Mouse (Mus musculus) left cerebral cortex, postnatal 14 days (tissue): ENCODE results near the gene Gm8024. TPM values are rescaled to one million over a fixed set of nuclear protein-coding genes. Genes with fewer than 3 reads are reported as not detected.
"Not testable (repeated sequence)": the region's sequence is repeated elsewhere in the genome, so short reads cannot be mapped to it uniquely, and the experiment has no call there.

Source experiments
- DNase-seq, 2 experiments: peaks; one replicate each; pipeline ENCODE4 v3.0.0; 2021 to 2022; ENCODE audit warnings: low spot score in 2 of 2, mixed read lengths in 1 of 2
- intact Hi-C: fragments of 180-260 bp; cut with DNase I; formaldehyde crosslinking; loops from one replicate; pipeline ENCODE4 v1.15.1; 2025
- long read RNA-seq, 2 experiments: library from polyadenylated mRNA; stranded (forward); transcript quantifications; one replicate each; pipeline ENCODE4 v2.0.0; 2021
- total RNA-seq, 2 experiments: library from RNA; stranded (reverse); gene quantifications; 2 replicates each; pipeline ENCODE4 v1.2.3; 2021

Gene Gm8024
- total RNA-seq = not detected
- long read RNA-seq, experiment 1 = 0 reads
- long read RNA-seq, experiment 2 = 0 reads

GRCm38 (mm10) chr14:42524182-42524581 is at the start of gene Gm8024:
Gm8024 (minus strand) TSS chr14:42524282.
- intact Hi-C loops, DNase-seq: not testable (repeated sequence)

- DNase-seq = peak; percentile 45 to 64
- intact Hi-C loops = not testable (repeated sequence)
These were observed 19.2 kb upstream of the Gm8024 start for GRCm38 (mm10) chr14:42543170-42543701.

DNA sequence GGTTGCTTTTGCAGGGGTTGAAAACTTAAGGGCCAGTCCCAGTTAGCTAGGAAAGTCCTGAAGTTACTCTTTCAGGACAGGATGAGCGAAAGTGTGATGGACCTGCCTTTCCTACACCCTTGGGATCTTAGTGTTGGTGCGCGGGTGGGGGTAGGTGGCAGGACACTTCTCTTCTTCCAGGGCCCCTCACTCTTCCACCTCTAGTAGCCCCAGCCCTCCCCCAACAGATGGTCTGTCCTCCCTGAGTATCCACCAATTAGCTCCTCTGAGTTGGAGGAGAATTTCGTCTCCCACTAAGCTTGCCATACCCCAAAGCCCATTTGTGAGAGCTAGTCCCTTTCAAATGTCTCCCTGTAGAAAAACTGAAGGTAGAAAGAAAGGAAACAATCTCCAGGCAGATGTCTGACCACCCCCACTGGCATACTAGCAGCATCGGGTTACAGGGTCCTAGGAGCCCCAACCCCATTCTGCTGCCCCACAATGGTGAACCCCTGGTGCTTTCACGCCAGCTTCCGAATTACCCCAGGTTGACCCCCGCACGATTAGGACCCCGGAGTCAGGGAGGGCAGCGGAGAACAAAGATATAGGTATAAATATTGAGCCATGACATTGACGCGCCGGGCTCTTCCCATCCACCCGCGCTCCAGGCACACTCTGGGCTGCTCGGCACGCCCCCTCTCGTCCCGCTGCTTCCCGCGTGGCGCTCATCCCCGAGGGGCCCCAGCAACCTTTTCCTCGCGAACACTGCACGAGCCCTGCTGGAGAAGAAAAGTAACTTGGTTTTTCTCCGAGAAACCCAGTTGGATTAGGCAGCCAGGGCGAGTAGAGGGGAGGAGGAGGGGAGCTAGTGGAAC is 18.5 kb upstream of the Gm8024 start:
- DNase-seq, intact Hi-C loops: not testable (repeated sequence)

- intact Hi-C loops, DNase-seq: not testable (repeated sequence)
These were observed 21.8 kb downstream of the Gm8024 start, which contains the start of gene Gm8020 for GRCm38 (mm10) chr14:42502249-42502648. Gm8020 (minus strand) TSS chr14:42502349.

Other genes with a start within 250 kb of the Gm8024 start
- not detected for gene Gm9611, start 226.9 kb downstream of the Gm8024 start, total RNA-seq
- gene Gm7995, start 214.1 kb downstream of the Gm8024 start, total RNA-seq = not detected
- gene Gm8005, start 84.6 kb downstream of the Gm8024 start, total RNA-seq = not detected
- not detected for gene Gm8011, start 60.4 kb downstream of the Gm8024 start, total RNA-seq
- not detected for gene Gm8020, start 21.9 kb downstream of the Gm8024 start, total RNA-seq
- gene Gm17124, start 75.6 kb upstream of the Gm8024 start, total RNA-seq = not detected
- gene Gm3633, start 117.6 kb upstream of the Gm8024 start, total RNA-seq = not detected
- not detected for gene Gm10378, start 131.7 kb upstream of the Gm8024 start, total RNA-seq
- gene Gm3015, start 244.5 kb upstream of the Gm8024 start, total RNA-seq = not detected